Comparison of ENCODE assay signal across 16 mouse cellular contexts in genomic region chr6:122654301-122654700, GRCm38 (mm10). TPM values are rescaled to one million over a fixed set of nuclear protein-coding genes. Genes with fewer than 3 reads are reported as not detected.
A peak's percentile ranks its signal among the peaks of the same experiment; 100 is the strongest.
DNase-seq lines count a peak whose midpoint lies in the region; ATAC-seq and TF ChIP-seq lines count a peak whose summit lies in the region.
"Had no signal": no experiment of that assay in that cellular context is flagged by ENCODE, and none has a peak within 500 bp of the region (broad histone marks: within the 10 kb centered on the region; RNA-seq: fewer than 3 reads in every experiment).

No protein-coding gene starts in this region.

- intact Hi-C loops in heart, postnatal 25 days (cut with DNase I) = no loop called here

- no peak overlapping the region for H3K4me3 ChIP-seq in heart, embryonic 10.5 days
- H3K4me3 ChIP-seq in C2C12 (ENCODE audit: insufficient read depth, poor library complexity, severe bottlenecking) = no peak overlapping the region
- no peak overlapping the region for H3K4me3 ChIP-seq in midbrain, embryonic 10.5 days
- H3K4me3 ChIP-seq: midbrain, embryonic 13.5 days had no signal

- no peak overlapping the region for H3K27ac ChIP-seq in heart, embryonic 10.5 days
- H3K27ac ChIP-seq in midbrain, embryonic 10.5 days (replicated peaks) = no peak overlapping the region
- H3K27ac ChIP-seq: midbrain, embryonic 13.5 days had no signal

- 71% methylated on average over 6 of the region's 6 CpGs for WGBS in heart, embryonic 10.5 days
- 86% methylated on average over 6 of the region's 6 CpGs for WGBS in midbrain, embryonic 10.5 days

- no peaks in the 10 kb centered on the region for H3K79me2 ChIP-seq in C2C12 (ENCODE audit: control insufficient read depth, insufficient read depth)

- no peaks in the 10 kb centered on the region for H3K27me3 ChIP-seq in heart, embryonic 10.5 days (ENCODE audit: insufficient read depth, poor library complexity, severe bottlenecking)
- no peaks in the 10 kb centered on the region for H3K27me3 ChIP-seq in C2C12 (ENCODE audit: control insufficient read depth, insufficient read depth, insufficient read length)
- H3K27me3 ChIP-seq in midbrain, embryonic 10.5 days (ENCODE audit: low read depth, poor library complexity, severe bottlenecking) = no peaks in the 10 kb centered on the region
- H3K27me3 ChIP-seq: midbrain, embryonic 13.5 days had no signal

- peak; percentile 44 to 76 for DNase-seq in heart, adult 9 months (ENCODE audit: low spot score in 2 of 2)
- DNase-seq in heart, embryonic 10.5 days (ENCODE audit: low spot score) = no peak
- DNase-seq in heart, postnatal 25 days (ENCODE audit: low spot score) = peak; percentile 10
- no peak for DNase-seq in midbrain, embryonic 10.5 days (ENCODE audit: low spot score)
- no peak for DNase-seq in embryo, embryonic 11 days
- DNase-seq: cerebellum, adult 11 months had no signal

- H3K4me1 ChIP-seq in heart, embryonic 10.5 days = no peaks in the 10 kb centered on the region
- H3K4me1 ChIP-seq in midbrain, embryonic 10.5 days = peaks cover 11% of the 10 kb centered on the region

- no peaks in the 10 kb centered on the region for H3K9me3 ChIP-seq in heart, embryonic 10.5 days
- no peaks in the 10 kb centered on the region for H3K9me3 ChIP-seq in midbrain, embryonic 10.5 days (replicated peaks)
- H3K9me3 ChIP-seq: midbrain, embryonic 13.5 days had no signal

- H3K36me3 ChIP-seq in heart, embryonic 10.5 days = no peaks in the 10 kb centered on the region
- H3K36me3 ChIP-seq in C2C12 (ENCODE audit: control insufficient read depth, insufficient read depth) = no peaks in the 10 kb centered on the region
- no peaks in the 10 kb centered on the region for H3K36me3 ChIP-seq in midbrain, embryonic 10.5 days
- H3K36me3 ChIP-seq: midbrain, embryonic 13.5 days had no signal

- no peaks in the 10 kb centered on the region for H3K79me3 ChIP-seq in C2C12 (ENCODE audit: low read depth)

- ATAC-seq in monocyte, adult 5-6 weeks (replicated peaks; ENCODE audit: insufficient number of reproducible peaks, low FRiP score, low TSS enrichment, poor library complexity, severe bottlenecking) = peak; percentile 70
- no peak for ATAC-seq in frontal cortex, adult (ENCODE audit: low TSS enrichment)
- ATAC-seq: forebrain, embryonic 16.5 days; midbrain, embryonic 13.5 days had no signal

- TF ChIP-seq CTCF in C2C12 (IDR thresholded peaks at IDR 0.05; ENCODE audit: control insufficient read depth, insufficient read depth, insufficient read length) = no peak

- H3ac ChIP-seq in C2C12 (ENCODE audit: control insufficient read depth, insufficient read length, low read depth) = no peak overlapping the region

TF ChIP-seq in C2C12, 6 proteins besides CTCF, POLR2A, EP300 and RAD21:
- TF ChIP-seq USF1 (IDR thresholded peaks at IDR 0.05; ENCODE audit: low read depth) (peak; percentile 41), MYOG (IDR thresholded peaks at IDR 0.05; ENCODE audit: control insufficient read depth, extremely low read depth, insufficient read length) (no peak), MAX (IDR thresholded peaks at IDR 0.05) (no peak), MYOD1 (IDR thresholded peaks at IDR 0.05; ENCODE audit: control insufficient read depth, insufficient read length, low read depth) (no peak), FOSL1 (IDR thresholded peaks at IDR 0.05; ENCODE audit: insufficient read depth, low read length, poor library complexity, severe bottlenecking) (no peak), CEBPB (IDR thresholded peaks at IDR 0.05; ENCODE audit: low read depth) (no peak)

RNA-seq across cellular contexts. Expression of gene Dppa3, which starts 28.1 kb away (rescaled TPM):
- polyA plus RNA-seq in heart, embryonic 10.5 days (2016; fragmentation: Nextera tagmentation; extraction: Ambion mirVana) = not detected in 2 replicates
- not detected for polyA plus RNA-seq in C2C12 (2012; fragmentation: generic; extraction: Trizol)
- total RNA-seq in heart, postnatal 25 days (2021) = not detected
- 8.6 TPM in 1 of 3 replicates, not detected in the others for total RNA-seq in monocyte, adult 5-6 weeks (2017)
- polyA plus RNA-seq in midbrain, embryonic 10.5 days (2016; fragmentation: Nextera tagmentation; extraction: Ambion mirVana) = not detected in 2 replicates
- total RNA-seq: layer of hippocampus, adult 18-20 months had no signal
- polyA plus RNA-seq: embryonic facial prominence, embryonic 11.5 days; forebrain, embryonic 16.5 days; limb, embryonic 11.5 days; midbrain, embryonic 13.5 days; small intestine, adult 2 months had no signal

RNA-seq across cellular contexts. Expression of gene Gdf3, which starts 44.4 kb away (rescaled TPM):
- polyA plus RNA-seq in heart, embryonic 10.5 days (2016; fragmentation: Nextera tagmentation; extraction: Ambion mirVana) = 0.06 and 1.1 TPM in 2 replicates
- not detected for polyA plus RNA-seq in C2C12 (2012; fragmentation: generic; extraction: Trizol)
- not detected for total RNA-seq in heart, postnatal 25 days (2021)
- total RNA-seq in monocyte, adult 5-6 weeks (2017) = 1.7 to 3.5 TPM (median 2.5 TPM) in 3 replicates
- 0.06 and 0.09 TPM in 2 replicates for polyA plus RNA-seq in midbrain, embryonic 10.5 days (2016; fragmentation: Nextera tagmentation; extraction: Ambion mirVana)
- total RNA-seq: layer of hippocampus, adult 18-20 months had no signal
- polyA plus RNA-seq: embryonic facial prominence, embryonic 11.5 days; forebrain, embryonic 16.5 days; small intestine, adult 2 months; urinary bladder, adult 2 months had no signal

RNA-seq across cellular contexts. Expression of gene Apobec1, which starts 52.1 kb away (rescaled TPM):
- polyA plus RNA-seq in heart, embryonic 10.5 days (2016; fragmentation: Nextera tagmentation; extraction: Ambion mirVana) = 0.43 and 0.64 TPM in 2 replicates
- 1.1 TPM for polyA plus RNA-seq in C2C12 (2012; fragmentation: generic; extraction: Trizol)
- 1 to 10 TPM; 3.5 to 5.2 TPM for total RNA-seq in heart, postnatal 25 days (2021)
- total RNA-seq in monocyte, adult 5-6 weeks (2017) = 129 to 219 TPM (median 170 TPM) in 3 replicates
- 1.6 and 1.7 TPM in 2 replicates for polyA plus RNA-seq in midbrain, embryonic 10.5 days (2016; fragmentation: Nextera tagmentation; extraction: Ambion mirVana)

RNA-seq across cellular contexts. Expression of gene Nanog, which starts 53.0 kb away (rescaled TPM):
- polyA plus RNA-seq in heart, embryonic 10.5 days (2016; fragmentation: Nextera tagmentation; extraction: Ambion mirVana) = 0.20 and 0.57 TPM in 2 replicates
- 0.27 TPM for polyA plus RNA-seq in C2C12 (2012; fragmentation: generic; extraction: Trizol)
- not detected for total RNA-seq in heart, postnatal 25 days (2021)
- total RNA-seq in monocyte, adult 5-6 weeks (2017) = not detected in 3 replicates
- 0.09 and 0.32 TPM in 2 replicates for polyA plus RNA-seq in midbrain, embryonic 10.5 days (2016; fragmentation: Nextera tagmentation; extraction: Ambion mirVana)
- total RNA-seq: layer of hippocampus, adult 18-20 months had no signal
- polyA plus RNA-seq: small intestine, adult 2 months had no signal

Comparison
In these comparisons a context has a peak if more than half of its experiments do, and no peak if none do; other contexts are left out.
1. DNase-seq: peak in heart, adult 9 months (2 of 2) and heart, postnatal 25 days (single experiment); none in heart, embryonic 10.5 days (single experiment), midbrain, embryonic 10.5 days (single experiment) and embryo, embryonic 11 days (single experiment).